Mouse (Mus musculus): ENCODE measurements around the gene Rpusd1. TPM values are rescaled to one million over a fixed set of nuclear protein-coding genes. Genes with fewer than 3 reads are reported as not detected.

Gene Rpusd1
- polyA plus RNA-seq, 1 experiment from 2014 or later = 25.7 TPM

DNA sequence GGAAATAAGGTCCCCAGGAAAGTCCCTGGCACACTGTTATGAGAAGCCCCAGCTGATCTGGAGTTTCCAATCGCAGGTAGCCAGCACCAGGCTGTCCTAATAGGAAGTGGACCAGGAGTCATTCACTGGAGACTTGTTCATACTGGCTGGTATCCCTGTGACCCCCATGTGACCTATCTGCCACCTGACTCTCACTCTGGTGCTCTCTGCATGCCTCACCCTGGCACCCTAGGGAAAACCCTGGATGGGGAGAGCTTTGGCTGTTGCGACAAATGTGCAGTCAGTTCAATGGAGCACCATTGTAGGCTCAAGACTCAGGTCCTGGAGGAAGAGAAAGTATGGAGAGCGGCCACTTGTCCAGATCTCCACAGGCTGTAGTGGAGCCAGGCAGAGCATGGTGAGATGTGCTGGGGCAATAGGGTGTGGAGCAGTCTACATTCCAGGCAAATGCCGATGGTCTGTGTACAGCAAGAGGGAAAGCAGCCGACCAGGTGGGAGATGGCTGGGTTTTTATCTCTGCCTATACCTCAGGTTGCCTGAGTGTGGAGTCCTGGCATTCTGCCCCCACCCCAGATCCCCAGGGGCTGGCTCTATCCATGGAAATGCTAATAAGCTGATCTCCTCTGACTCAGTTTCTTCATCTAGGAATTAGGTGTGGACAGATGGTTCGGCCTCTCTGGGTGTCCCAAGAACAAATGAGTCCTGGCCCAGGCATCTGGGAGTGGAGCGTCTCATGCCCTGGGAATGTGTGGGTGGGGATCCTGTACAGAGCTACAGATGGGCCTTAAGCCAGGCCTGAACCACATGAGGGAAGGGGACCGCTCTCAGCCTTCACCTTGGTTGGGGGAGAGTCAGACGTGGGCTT, 29.1 kb downstream of the Rpusd1 start:
- ATAC-seq (ENCODE audit: low FRiP score, low TSS enrichment) (no peak), DNase-seq (no peak)
- no peak overlapping the region for H3K4me3 ChIP-seq (replicated peaks; ENCODE audit: low read depth, low read length)
- no peaks in the 10 kb centered on the region for H3K9me3 ChIP-seq (ENCODE audit: control insufficient read depth, low read length)
- no peaks in the 10 kb centered on the region for H3K27me3 ChIP-seq (ENCODE audit: control insufficient read depth, insufficient read depth, low read length)
- 78% methylated on average over 9 of the region's 9 CpGs for WGBS
- H3K27ac ChIP-seq (replicated peaks; ENCODE audit: low read depth, low read length) = no peak overlapping the region
- no peaks in the 10 kb centered on the region for H3K36me3 ChIP-seq (ENCODE audit: control insufficient read depth, insufficient read depth, low read length)
- no peak overlapping the region for H3K9ac ChIP-seq (replicated peaks; ENCODE audit: low read length)
- no peaks in the 10 kb centered on the region for H3K4me1 ChIP-seq (ENCODE audit: control insufficient read depth, insufficient read depth, low read length)
- H3K4me2 ChIP-seq (ENCODE audit: low read length) = no peak overlapping the region

- Histone ChIP-seq H3K4me3 (replicated peaks; ENCODE audit: low read depth, low read length) (no peak overlapping the region), H3K4me2 (ENCODE audit: low read length) (no peak overlapping the region), H3K4me1 (ENCODE audit: control insufficient read depth, insufficient read depth, low read length) (no peaks in the 10 kb centered on the region), H3K9ac (replicated peaks; ENCODE audit: low read length) (no peak overlapping the region), H3K9me3 (ENCODE audit: control insufficient read depth, low read length) (no peaks in the 10 kb centered on the region), H3K27ac (replicated peaks; ENCODE audit: low read depth, low read length) (no peak overlapping the region), H3K36me3 (ENCODE audit: control insufficient read depth, insufficient read depth, low read length) (no peaks in the 10 kb centered on the region), H3K27me3 (ENCODE audit: control insufficient read depth, insufficient read depth, low read length) (no peaks in the 10 kb centered on the region)
- WGBS = 82% methylated on average over 3 of the region's 3 CpGs
- no peak for DNase-seq
- ATAC-seq (ENCODE audit: low FRiP score, low TSS enrichment) = no peak
Measured at GRCm38 (mm10) chr17:25757691-25758090, 30.2 kb downstream of the Rpusd1 start.

- whole genome bisulfite sequencing = 80% methylated on average over 8 of the region's 8 CpGs
- ATAC-seq (ENCODE audit: low FRiP score, low TSS enrichment) (no peak), DNase-seq (no peak)
- Histone ChIP-seq H3K27me3 (ENCODE audit: control insufficient read depth, insufficient read depth, low read length) (no peaks in the 10 kb centered on the region), H3K36me3 (ENCODE audit: control insufficient read depth, insufficient read depth, low read length) (no peaks in the 10 kb centered on the region), H3K4me1 (ENCODE audit: control insufficient read depth, insufficient read depth, low read length) (no peaks in the 10 kb centered on the region), H3K4me3 (replicated peaks; ENCODE audit: low read depth, low read length) (no peak overlapping the region), H3K4me2 (ENCODE audit: low read length) (no peak overlapping the region), H3K9ac (replicated peaks; ENCODE audit: low read length) (no peak overlapping the region), H3K27ac (replicated peaks; ENCODE audit: low read depth, low read length) (no peak overlapping the region), H3K9me3 (ENCODE audit: control insufficient read depth, low read length) (no peaks in the 10 kb centered on the region)
Measured at GRCm38 (mm10) chr17:25760148-25760547, 32.7 kb downstream of the Rpusd1 start.

GRCm38 (mm10) chr17:25761561-25761970, 34.1 kb downstream of the Rpusd1 start:
- no peaks in the 10 kb centered on the region for H3K27me3 ChIP-seq (ENCODE audit: control insufficient read depth, insufficient read depth, low read length)
- no peak for ATAC-seq (ENCODE audit: low FRiP score, low TSS enrichment)
- no peaks in the 10 kb centered on the region for H3K9me3 ChIP-seq (ENCODE audit: control insufficient read depth, low read length)
- no peaks in the 10 kb centered on the region for H3K36me3 ChIP-seq (ENCODE audit: control insufficient read depth, insufficient read depth, low read length)
- no peaks in the 10 kb centered on the region for H3K4me1 ChIP-seq (ENCODE audit: control insufficient read depth, insufficient read depth, low read length)
- H3K4me3 ChIP-seq (replicated peaks; ENCODE audit: low read depth, low read length) = no peak overlapping the region
- no peak overlapping the region for H3K27ac ChIP-seq (replicated peaks; ENCODE audit: low read depth, low read length)
- no peak overlapping the region for H3K9ac ChIP-seq (replicated peaks; ENCODE audit: low read length)
- 22% methylated on average over 4 of the region's 4 CpGs for WGBS
- DNase-seq = no peak
- no peak overlapping the region for H3K4me2 ChIP-seq (ENCODE audit: low read length)

DNA sequence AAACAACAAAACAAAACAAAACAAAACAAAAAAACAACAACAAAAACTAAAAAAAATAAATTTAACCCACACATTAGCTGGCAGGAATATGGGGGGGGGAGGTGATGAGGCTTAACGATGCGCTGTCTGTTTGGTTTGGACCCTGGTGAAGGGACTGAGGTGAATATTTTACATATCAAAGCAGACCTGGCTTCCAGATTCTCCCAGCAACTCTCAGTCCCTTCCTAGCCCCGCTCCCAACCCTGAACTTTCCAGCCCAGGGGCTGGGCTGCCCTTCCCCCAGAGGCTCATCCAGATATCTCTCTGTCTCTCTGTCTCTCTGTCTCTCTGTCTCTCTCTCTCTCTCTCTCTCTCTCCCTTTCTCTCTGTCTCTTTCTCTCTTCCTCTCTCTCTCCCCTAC, 35.1 kb downstream of the Rpusd1 start:
- Histone ChIP-seq H3K27me3 (ENCODE audit: control insufficient read depth, insufficient read depth, low read length) (no peaks in the 10 kb centered on the region), H3K4me3 (replicated peaks; ENCODE audit: low read depth, low read length) (no peak overlapping the region), H3K27ac (replicated peaks; ENCODE audit: low read depth, low read length) (no peak overlapping the region), H3K36me3 (ENCODE audit: control insufficient read depth, insufficient read depth, low read length) (no peaks in the 10 kb centered on the region), H3K9me3 (ENCODE audit: control insufficient read depth, low read length) (no peaks in the 10 kb centered on the region), H3K4me1 (ENCODE audit: control insufficient read depth, insufficient read depth, low read length) (no peaks in the 10 kb centered on the region), H3K4me2 (ENCODE audit: low read length) (no peak overlapping the region), H3K9ac (replicated peaks; ENCODE audit: low read length) (no peak overlapping the region)
- ATAC-seq (ENCODE audit: low FRiP score, low TSS enrichment) (no peak), DNase-seq (no peak)
- WGBS = 16% methylated on average over 3 of the region's 3 CpGs

DNA sequence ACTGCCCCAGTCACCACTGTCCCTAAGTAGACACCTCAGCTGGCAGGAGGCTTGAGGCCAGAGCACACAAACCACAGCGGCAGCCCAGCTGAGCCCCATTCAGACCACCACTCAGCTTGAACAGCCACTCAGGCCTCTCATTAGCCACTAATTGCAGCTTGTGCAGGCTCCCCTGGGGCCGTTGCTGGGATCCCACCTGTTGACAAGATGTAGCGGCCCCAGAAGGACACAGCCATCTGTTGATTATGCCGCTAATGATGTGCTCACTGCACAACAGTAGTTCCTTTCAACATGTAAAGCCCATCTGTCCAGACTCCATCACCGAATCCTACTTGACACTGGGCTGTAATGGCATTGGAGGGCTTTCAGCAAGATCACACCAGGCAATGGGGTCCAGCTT, 38.4 kb downstream of the Rpusd1 start:
- WGBS = 52% methylated on average over 5 of the region's 5 CpGs

DNA sequence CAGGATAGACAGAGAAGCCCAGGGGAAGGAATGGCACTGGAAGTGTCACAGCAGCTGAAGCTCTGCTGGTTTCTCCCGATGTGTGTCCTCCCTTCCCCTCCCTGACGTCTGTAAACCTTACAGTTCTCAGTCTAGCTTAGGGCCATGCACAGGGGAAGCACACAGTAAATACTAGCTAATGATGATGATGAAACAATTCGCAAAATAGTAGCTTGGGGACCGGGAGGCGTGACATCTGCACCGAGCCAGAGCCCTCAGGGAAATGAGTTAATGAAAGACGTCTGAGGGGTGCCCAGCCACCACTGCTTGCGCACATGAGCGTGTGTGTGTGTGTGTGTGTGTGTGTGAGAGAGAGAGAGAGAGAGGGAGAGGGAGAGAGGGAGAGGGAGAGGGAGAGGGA, 41.9 kb downstream of the Rpusd1 start:
- no peak overlapping the region for H3K9ac ChIP-seq (replicated peaks; ENCODE audit: low read length)
- no peaks in the 10 kb centered on the region for H3K9me3 ChIP-seq (ENCODE audit: control insufficient read depth, low read length)
- H3K36me3 ChIP-seq (ENCODE audit: control insufficient read depth, insufficient read depth, low read length) = no peaks in the 10 kb centered on the region
- DNase-seq (no peak), ATAC-seq (ENCODE audit: low FRiP score, low TSS enrichment) (no peak)
- WGBS = 51% methylated on average over 9 of the region's 9 CpGs
- H3K4me3 ChIP-seq (replicated peaks; ENCODE audit: low read depth, low read length) = no peak overlapping the region
- no peaks in the 10 kb centered on the region for H3K27me3 ChIP-seq (ENCODE audit: control insufficient read depth, insufficient read depth, low read length)
- H3K4me2 ChIP-seq (ENCODE audit: low read length) = no peak overlapping the region
- H3K27ac ChIP-seq (replicated peaks; ENCODE audit: low read depth, low read length) = no peak overlapping the region
- peaks cover 5% of the 10 kb centered on the region for H3K4me1 ChIP-seq (ENCODE audit: control insufficient read depth, insufficient read depth, low read length)

More for the DNA sequence above, 38.4 kb downstream of the Rpusd1 start:
- H3K27me3 ChIP-seq (ENCODE audit: control insufficient read depth, insufficient read depth, low read length) = no peaks in the 10 kb centered on the region
- peak; percentile 57 for DNase-seq
- H3K4me1 ChIP-seq (ENCODE audit: control insufficient read depth, insufficient read depth, low read length) = no peaks in the 10 kb centered on the region
- no peak for ATAC-seq (ENCODE audit: low FRiP score, low TSS enrichment)
- H3K9ac ChIP-seq (replicated peaks; ENCODE audit: low read length) = no peak overlapping the region
- no peaks in the 10 kb centered on the region for H3K9me3 ChIP-seq (ENCODE audit: control insufficient read depth, low read length)
- no peak overlapping the region for H3K4me2 ChIP-seq (ENCODE audit: low read length)
- no peak overlapping the region for H3K4me3 ChIP-seq (replicated peaks; ENCODE audit: low read depth, low read length)
- H3K27ac ChIP-seq (replicated peaks; ENCODE audit: low read depth, low read length) = no peak overlapping the region
- H3K36me3 ChIP-seq (ENCODE audit: control insufficient read depth, insufficient read depth, low read length) = no peaks in the 10 kb centered on the region

DNA sequence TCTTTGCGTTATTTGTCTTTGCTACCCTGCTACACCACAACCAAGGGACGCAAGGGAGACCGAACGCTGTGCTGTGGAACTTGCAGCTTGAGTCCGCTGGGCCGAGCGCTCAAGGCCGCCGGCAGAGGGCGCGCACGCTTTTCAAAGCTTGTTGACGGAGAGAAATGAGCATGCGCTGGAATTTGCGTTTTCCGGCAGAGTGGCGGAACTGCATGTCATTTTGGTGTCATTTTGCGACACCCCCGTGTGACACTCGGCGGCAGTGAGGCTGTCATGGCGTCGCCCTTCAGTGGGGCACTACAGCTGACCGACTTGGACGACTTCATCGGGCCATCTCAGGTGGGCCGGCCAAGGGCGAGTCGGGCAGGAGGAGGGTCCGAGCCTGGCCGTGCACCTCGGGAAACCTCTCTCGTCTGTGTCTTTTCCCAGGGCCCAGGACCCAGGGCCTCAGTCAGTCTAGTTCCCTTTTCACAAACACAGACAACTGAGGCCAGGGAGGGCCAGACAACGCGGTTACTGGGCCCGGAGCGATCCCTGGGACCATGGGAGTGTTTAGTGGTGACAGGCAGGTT, 46.2 kb downstream of the Rpusd1 start, which contains the start of gene Narfl:
Gene Narfl (plus strand): TSS at position 228 of the 572 bp plus-strand sequence.
- Histone ChIP-seq H3K27ac (replicated peaks; ENCODE audit: low read depth, low read length) (no peak within 1 kb of the TSS), H3K9me3 (ENCODE audit: control insufficient read depth, low read length) (no peaks in the 10 kb centered on the region), H3K4me1 (ENCODE audit: control insufficient read depth, insufficient read depth, low read length) (peaks cover 7% of the 10 kb centered on the region), H3K36me3 (ENCODE audit: control insufficient read depth, insufficient read depth, low read length) (no peaks in the 10 kb centered on the region; the same call in 1 of the 2 replicates), H3K9ac (replicated peaks; ENCODE audit: low read length) (peak within 1 kb of the TSS; percentile 72), H3K4me3 (replicated peaks; ENCODE audit: low read depth, low read length) (peak within 1 kb of the TSS; percentile 64), H3K27me3 (ENCODE audit: control insufficient read depth, insufficient read depth, low read length) (no peaks in the 10 kb centered on the region), H3K4me2 (ENCODE audit: low read length) (peak within 1 kb of the TSS; percentile 89)
- peak; percentile 99 for DNase-seq
- WGBS = 0% methylated on average over 37 of the region's 37 CpGs
- peak; percentile 83 for ATAC-seq (ENCODE audit: low FRiP score, low TSS enrichment)

Measured in midbrain, embryonic 14.5 days (tissue).